Mouse (Mus musculus) embryonic facial prominence, embryonic 14.5 days (tissue): ENCODE measurements around the gene Cdt1. TPM values are rescaled to one million over a fixed set of nuclear protein-coding genes. Genes with fewer than 3 reads are reported as not detected.

Source experiments
- ATAC-seq: fragments of 200-750 bp; cut with Nextera tagmentation; 2 replicates; pipeline ENCODE4 v1.8.0; 2017; ENCODE audit warnings: low read depth, moderate number of reproducible peaks, moderate TSS enrichment
- DNase-seq: peaks from one replicate; pipeline ENCODE4 v3.0.0-alpha.2; 2015; ENCODE audit warnings: low spot score
- H3K27ac ChIP-seq: fragments of 300-500 bp; sonication (generic); replicated peaks from 2 replicates; pipeline ENCODE4 v1.5.1; 2014; ENCODE audit warnings: low read depth, mild to moderate bottlenecking, low read length, moderate library complexity
- H3K27me3 ChIP-seq: fragments of 300-500 bp; sonication (generic); replicated peaks from 2 replicates; pipeline ENCODE4 v1.6.1; 2014; ENCODE audit warnings: low read length; ENCODE audit not compliant: control insufficient read depth, insufficient read depth
- H3K36me3 ChIP-seq: fragments of 300-500 bp; sonication (generic); 2 replicates; pipeline ENCODE4 v1.6.1; 2014; ENCODE audit warnings: low read length, mixed read lengths; ENCODE audit not compliant: control insufficient read depth, insufficient read depth
- H3K4me1 ChIP-seq: fragments of 300-500 bp; sonication (generic); 2 replicates; pipeline ENCODE4 v1.6.1; 2014; ENCODE audit warnings: antibody characterized with exemption, low read length; ENCODE audit not compliant: control insufficient read depth, insufficient read depth
- H3K4me2 ChIP-seq: fragments of 300-500 bp; sonication (generic); 2 replicates; pipeline ENCODE4 v1.6.1; 2014; ENCODE audit warnings: low read depth, mild to moderate bottlenecking, low read length, moderate library complexity, mixed read lengths
- H3K4me3 ChIP-seq: fragments of 300-500 bp; sonication (generic); 2 replicates; pipeline ENCODE4 v1.5.1; 2014; ENCODE audit warnings: low read depth, mild to moderate bottlenecking, low read length
- H3K9ac ChIP-seq: fragments of 300-500 bp; sonication (generic); 2 replicates; pipeline ENCODE4 v1.6.1; 2014; ENCODE audit warnings: low read depth, mild to moderate bottlenecking, low read length, moderate library complexity, mixed read lengths
- H3K9me3 ChIP-seq: fragments of 300-500 bp; sonication (generic); 2 replicates; pipeline ENCODE4 v1.6.1; 2016; ENCODE audit warnings: low read length; ENCODE audit not compliant: control insufficient read depth
- WGBS: fragments of 180-500 bp; shearing (Covaris S2); extraction: QIAGEN DNeasy Blood & Tissue Kit; methylation state at CpG from one replicate; pipeline ENCODE4 v1.1.7; 2014; 5-methylcytosine and 5-hydroxymethylcytosine counted together
- polyA plus RNA-seq: library from polyadenylated mRNA; unstranded; fragments of >200 nt; fragmentation: Nextera tagmentation; extraction: Ambion mirVana; gene quantifications from 2 replicates; pipeline ENCODE4 v1.2.1, GENCODE M21; 2014

Gene Cdt1
- polyA plus RNA-seq, 1 experiment from 2014 or later, result 33.7 TPM

DNA sequence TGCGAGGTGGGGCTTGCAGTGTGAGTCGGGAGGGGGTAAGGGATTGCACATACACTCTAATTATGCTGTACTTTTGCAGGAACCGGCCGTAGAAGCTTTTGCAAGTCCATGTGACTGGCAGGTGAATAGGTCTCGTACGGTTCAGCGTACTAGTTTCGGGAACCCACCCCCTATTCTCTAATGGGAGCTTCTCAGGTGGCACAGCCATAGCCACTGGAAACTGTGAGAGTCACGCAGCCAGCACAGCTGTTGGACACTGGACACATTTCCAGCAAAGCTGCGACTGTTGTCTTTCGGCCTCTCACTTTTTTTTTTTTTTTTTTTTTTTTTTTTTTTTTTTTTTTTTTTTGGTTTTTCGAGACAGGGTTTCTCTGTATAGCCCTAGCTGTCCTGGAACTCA, 39.0 kb downstream of the Cdt1 start:
- 86% methylated on average over 11 of the region's 12 CpGs for WGBS
- ATAC-seq, result no peak
- no peak overlapping the region for H3K4me3 ChIP-seq
- peaks cover 4% of the 10 kb centered on the region; the same call in 1 of the 2 replicates for H3K4me1 ChIP-seq
- no peak overlapping the region for H3K9ac ChIP-seq
- no peaks in the 10 kb centered on the region for H3K27me3 ChIP-seq
- DNase-seq, result no peak
- H3K9me3 ChIP-seq, result no peaks in the 10 kb centered on the region
- H3K27ac ChIP-seq, result no peak overlapping the region
- no peaks in the 10 kb centered on the region for H3K36me3 ChIP-seq
- no peak overlapping the region for H3K4me2 ChIP-seq

DNA sequence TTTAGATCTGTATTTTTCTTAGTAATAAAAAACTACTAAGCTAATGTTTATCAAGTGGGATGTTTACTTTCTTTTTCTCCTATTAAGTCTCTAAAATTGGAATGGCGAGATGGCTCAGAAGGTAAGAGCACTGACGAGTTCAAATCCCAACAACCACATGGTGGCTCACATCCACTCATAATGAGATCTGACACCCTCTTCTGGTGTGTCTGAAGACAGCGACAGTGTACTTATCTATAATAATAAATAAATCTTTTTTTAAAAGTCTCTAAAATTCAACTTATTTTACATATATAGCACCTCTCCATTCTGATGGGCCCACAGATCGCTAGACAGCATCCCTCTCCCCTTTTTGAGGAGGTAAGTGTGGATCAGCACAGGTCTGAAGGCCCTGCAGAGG, 42.4 kb downstream of the Cdt1 start:
- H3K4me3 ChIP-seq, result no peak overlapping the region
- peak overlapping the region; percentile 91 for H3K4me2 ChIP-seq
- peak overlapping the region; percentile 74 for H3K9ac ChIP-seq
- H3K36me3 ChIP-seq, result no peaks in the 10 kb centered on the region
- 56% methylated on average over 4 of the region's 4 CpGs for WGBS
- H3K27ac ChIP-seq, result no peak overlapping the region
- no peak for ATAC-seq
- H3K27me3 ChIP-seq, result no peaks in the 10 kb centered on the region
- DNase-seq, result no peak
- H3K9me3 ChIP-seq, result no peaks in the 10 kb centered on the region
- peaks cover 11% of the 10 kb centered on the region for H3K4me1 ChIP-seq

DNA sequence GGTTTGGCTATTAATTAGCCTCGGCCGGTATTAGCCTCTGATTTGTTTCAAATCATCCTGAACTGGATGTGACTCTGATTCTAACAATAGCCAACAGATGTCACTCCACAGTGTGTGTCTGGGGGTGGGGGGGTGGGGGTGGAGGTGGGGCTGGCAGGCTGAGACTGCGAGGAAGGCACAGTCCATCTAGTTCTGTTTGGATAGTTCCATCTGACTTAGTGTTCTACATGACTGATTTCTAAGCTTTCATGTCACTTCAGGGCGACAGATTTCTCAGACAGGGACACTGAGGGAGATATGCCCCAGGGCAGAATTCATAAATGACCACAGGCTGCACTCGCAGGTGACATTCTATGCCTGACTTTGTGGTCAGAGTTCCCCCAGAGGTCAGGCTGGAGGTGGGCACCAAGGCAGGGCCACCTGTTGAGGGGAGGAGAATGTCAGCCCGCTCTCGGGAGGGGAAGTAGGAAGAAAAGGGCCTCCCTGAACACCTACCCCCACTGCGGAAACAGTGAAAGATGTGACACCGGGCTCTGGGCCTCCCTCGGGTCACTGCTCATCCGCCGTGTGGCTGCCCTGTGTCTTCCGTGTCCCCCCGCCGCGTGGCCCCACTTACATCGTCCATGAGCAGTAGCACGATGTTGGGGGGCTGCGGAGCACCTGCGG, 42.9 kb downstream of the Cdt1 start:
- Histone ChIP-seq H3K27me3 (no peaks in the 10 kb centered on the region), H3K9me3 (no peaks in the 10 kb centered on the region), H3K4me1 (peaks cover 11% of the 10 kb centered on the region), H3K4me2 (peak overlapping the region; percentile 91), H3K27ac (peak overlapping the region; percentile 63; the same call in 1 of the 2 replicates), H3K9ac (peak overlapping the region; percentile 74), H3K4me3 (peak overlapping the region; percentile 79), H3K36me3 (no peaks in the 10 kb centered on the region)
- 2% methylated on average over 19 of the region's 20 CpGs for WGBS
- DNase-seq, result peak; percentile 12
- ATAC-seq, result peak; percentile 6; the same call in 1 of the 2 replicates

DNA sequence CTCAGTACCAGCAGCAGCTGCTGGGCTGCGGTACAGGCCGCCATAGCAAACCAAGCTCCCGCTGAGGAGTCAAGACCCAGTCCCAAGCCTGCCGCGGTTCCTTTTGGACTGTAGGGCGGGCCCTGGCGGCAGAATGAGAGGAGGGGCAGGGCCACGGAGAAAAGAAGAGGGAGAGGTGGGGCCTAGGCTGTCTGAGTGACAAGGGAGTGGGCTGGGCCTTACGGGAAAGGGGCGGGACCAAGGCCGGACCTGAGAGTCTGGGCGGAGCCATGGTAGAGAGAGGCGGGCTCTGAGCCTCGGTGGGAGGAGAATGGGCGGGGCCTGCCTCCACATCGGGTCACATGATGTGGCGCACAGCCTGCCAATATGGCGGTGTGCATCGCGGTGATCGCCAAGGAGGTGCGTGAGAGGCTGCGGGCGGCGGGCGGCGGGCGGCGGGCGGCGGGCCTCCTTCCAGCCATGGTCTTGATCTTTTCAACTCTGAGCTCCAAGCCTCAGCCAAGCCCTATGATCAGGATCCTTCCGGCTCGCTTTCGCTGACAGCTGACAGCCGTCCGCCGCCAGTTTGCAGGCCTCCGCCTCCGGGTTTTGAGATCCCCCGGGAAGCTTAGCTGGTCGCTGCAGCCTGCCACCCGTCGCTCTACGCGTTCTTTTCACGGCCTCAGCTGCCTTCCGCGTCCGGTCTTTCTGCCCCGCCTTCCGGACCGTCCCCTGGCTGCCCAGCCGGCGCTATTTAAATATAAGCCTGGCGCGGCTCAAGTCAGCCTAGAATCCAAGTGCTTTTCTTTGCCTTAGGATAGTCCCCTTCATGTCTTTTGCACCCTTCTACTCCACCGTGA, 43.7 kb downstream of the Cdt1 start, which contains the start of the genes Galns and Trappc2l:
TSS of gene Galns (minus strand) at position 169 of the 839 bp plus-strand sequence.
TSS of gene Trappc2l (plus strand) at position 346 of the 839 bp plus-strand sequence.
- no peaks in the 10 kb centered on the region for H3K36me3 ChIP-seq
- H3K4me1 ChIP-seq, result peaks cover 11% of the 10 kb centered on the region
- WGBS, result under 1% methylated on average over 37 of the region's 57 CpGs
- ATAC-seq (peak; percentile 97), DNase-seq (peak; percentile 99)
- H3K27ac ChIP-seq, result peak within 1 kb of the TSS; percentile 72
- H3K9ac ChIP-seq, result peak within 1 kb of the TSS; percentile 79
- H3K27me3 ChIP-seq, result no peaks in the 10 kb centered on the region
- no peaks in the 10 kb centered on the region for H3K9me3 ChIP-seq
- peak within 1 kb of the TSS; percentile 91 for H3K4me2 ChIP-seq
- peak within 1 kb of the TSS; percentile 79 for H3K4me3 ChIP-seq

DNA sequence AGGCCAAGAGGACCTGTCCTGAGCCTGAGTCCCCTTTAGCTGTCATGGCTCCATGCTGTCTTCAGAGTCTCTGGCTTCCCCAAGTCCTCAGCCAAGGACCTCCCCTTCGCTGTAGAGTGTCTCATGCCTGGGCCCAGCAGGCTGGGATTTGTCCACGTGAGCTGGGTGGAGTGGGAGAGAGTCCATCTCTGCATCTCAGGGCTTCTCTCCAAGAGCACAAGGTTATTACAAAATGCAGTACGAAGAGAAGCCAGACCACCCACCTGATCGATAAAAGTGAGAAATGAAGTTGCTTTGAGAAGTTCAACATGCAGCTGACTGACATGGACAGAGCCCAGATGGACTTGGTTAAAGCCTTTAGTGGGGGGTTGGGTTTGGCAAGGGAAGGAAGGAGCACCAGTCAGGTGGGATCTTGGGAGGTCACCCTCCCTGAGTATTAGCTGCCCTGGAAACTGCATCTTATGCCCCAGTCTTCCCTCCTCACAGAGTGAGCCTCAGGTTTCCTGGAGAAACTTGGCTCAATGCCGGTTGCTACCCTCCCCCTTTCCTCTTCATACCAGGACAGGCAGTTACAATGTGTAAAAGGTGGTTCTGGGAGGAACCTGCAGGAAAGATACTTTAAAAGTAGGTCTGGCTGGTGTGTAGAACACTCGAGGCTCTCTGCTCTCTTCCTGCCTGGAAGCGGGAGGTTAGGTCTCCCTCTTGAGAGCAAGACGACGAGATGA, 48.5 kb downstream of the Cdt1 start:
- H3K36me3 ChIP-seq, result no peaks in the 10 kb centered on the region
- no peak overlapping the region for H3K4me2 ChIP-seq
- no peak overlapping the region for H3K4me3 ChIP-seq
- no peaks in the 10 kb centered on the region for H3K27me3 ChIP-seq
- DNase-seq, result peak; percentile 54
- peak; percentile 16; the same call in 1 of the 2 replicates for ATAC-seq
- WGBS, result 47% methylated on average over 9 of the region's 9 CpGs
- no peak overlapping the region for H3K9ac ChIP-seq
- H3K4me1 ChIP-seq, result peaks cover 7% of the 10 kb centered on the region
- H3K9me3 ChIP-seq, result no peaks in the 10 kb centered on the region
- H3K27ac ChIP-seq, result no peak overlapping the region

DNA sequence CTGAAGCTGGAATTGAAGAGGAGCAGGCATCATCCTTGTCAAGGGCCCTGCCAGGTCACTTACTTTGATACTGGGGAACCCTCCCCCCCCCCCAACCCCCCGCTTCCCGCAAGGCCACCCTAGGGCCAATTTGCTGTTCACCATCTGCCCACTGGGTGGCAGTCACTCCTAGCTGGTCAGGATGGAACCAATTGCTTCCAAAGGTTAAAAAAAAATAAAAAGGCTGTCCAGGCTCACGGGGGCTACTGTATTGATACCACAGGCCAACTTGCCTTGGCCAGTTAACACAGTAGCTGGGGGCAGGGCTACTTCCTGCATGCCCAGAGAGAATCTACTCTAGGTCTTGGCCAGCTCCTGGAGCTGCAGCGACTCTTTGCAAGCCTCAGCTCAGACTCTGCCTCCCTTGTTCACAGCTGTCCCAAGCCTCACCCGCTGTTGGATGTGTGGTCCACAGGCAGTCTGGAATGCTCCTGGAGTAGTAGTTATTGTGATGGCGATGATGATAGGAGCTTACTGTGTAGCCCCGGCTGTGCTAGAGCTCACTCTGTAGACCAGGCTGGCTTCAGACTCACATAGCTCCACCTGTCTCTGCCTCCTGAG, 50.2 kb downstream of the Cdt1 start:
- Histone ChIP-seq H3K9me3 (no peaks in the 10 kb centered on the region), H3K4me2 (no peak overlapping the region), H3K9ac (no peak overlapping the region), H3K27ac (no peak overlapping the region), H3K36me3 (no peaks in the 10 kb centered on the region), H3K4me1 (no peaks in the 10 kb centered on the region), H3K4me3 (no peak overlapping the region), H3K27me3 (no peaks in the 10 kb centered on the region)
- peak; percentile 42 for ATAC-seq
- 16% methylated on average over 5 of the region's 7 CpGs for WGBS
- peak; percentile 79 for DNase-seq

DNA sequence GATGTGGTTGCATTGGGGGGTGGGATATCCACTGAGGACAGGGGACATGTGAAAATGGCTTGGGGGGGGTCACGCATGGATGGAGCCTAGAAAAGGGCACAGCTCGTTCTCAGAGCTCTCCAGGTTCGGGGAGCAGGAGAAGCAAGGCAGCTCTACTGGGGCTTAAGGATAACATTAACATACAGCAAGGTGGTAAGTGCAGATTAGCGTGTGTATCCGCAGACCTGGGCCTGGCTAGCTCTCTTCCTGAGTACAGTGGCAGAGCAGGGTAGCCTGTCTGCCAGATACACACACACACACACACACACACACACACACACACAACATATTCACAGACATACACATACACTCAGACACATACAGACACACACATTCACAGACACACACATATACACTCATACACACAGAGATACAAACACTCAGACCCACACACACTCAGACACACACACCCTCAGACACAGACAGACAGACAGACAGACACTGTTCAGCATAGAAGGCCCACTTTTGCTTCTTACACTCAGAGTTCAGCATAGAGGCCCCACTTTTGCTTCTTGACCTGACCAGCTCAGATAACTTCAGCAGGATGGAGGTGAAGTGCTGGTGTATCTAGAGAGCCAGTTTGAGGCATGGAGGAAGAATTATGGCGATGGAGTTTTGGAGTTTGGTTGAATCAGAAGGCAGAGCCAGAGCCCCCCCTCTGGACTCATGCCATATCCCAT, 51.0 kb downstream of the Cdt1 start:
- WGBS, result 78% methylated on average over 6 of the region's 6 CpGs
- DNase-seq (no peak), ATAC-seq (no peak)
- Histone ChIP-seq H3K4me1 (no peaks in the 10 kb centered on the region), H3K36me3 (no peaks in the 10 kb centered on the region), H3K9ac (no peak overlapping the region), H3K27me3 (no peaks in the 10 kb centered on the region), H3K4me3 (no peak overlapping the region), H3K27ac (no peak overlapping the region), H3K4me2 (no peak overlapping the region), H3K9me3 (no peaks in the 10 kb centered on the region)
